In genomic region chr3:60841895-60842294, GRCm38 (mm10) we compare ENCODE assay signal across 23 mouse cellular contexts.
DNase-seq lines count a peak whose midpoint lies in the region; ATAC-seq and TF ChIP-seq lines count a peak whose summit lies in the region.
"Had no signal": no experiment of that assay in that cellular context is flagged by ENCODE, and none has a peak within 500 bp of the region (broad histone marks: within the 10 kb centered on the region; RNA-seq: fewer than 3 reads in every experiment).

No protein-coding gene starts in this region.

- no peak overlapping the region for H3K4me2 ChIP-seq in midbrain, embryonic 13.5 days (replicated peaks)
- no peak overlapping the region for H3K4me2 ChIP-seq in forebrain, embryonic 14.5 days (ENCODE audit: low read length)

- no peak for DNase-seq in G1E (ENCODE audit: low spot score)
- peak; percentile 29 for DNase-seq in MEL (ENCODE audit: low read depth, low spot score)
- no peak for DNase-seq in left cerebral cortex, postnatal 10 days (ENCODE audit: extremely low spot score in 1 of 2, low spot score in 2 of 2)
- DNase-seq in kidney, adult 2 months = no peak
- no peak for DNase-seq in forebrain, embryonic 14.5 days (ENCODE audit: low spot score)
- DNase-seq: adrenal gland, adult 2 months; adrenal gland, adult 8-10 months; adrenal gland, postnatal 10 days; adrenal gland, postnatal 14 days; adrenal gland, postnatal 25 days; adrenal gland, postnatal 36 days; B cell, adult 2 months; cerebellum, adult 11 months; cerebellum, adult 11-12 months; cerebellum, adult 18-20 months; cerebellum, adult 2 months had no signal

- peaks cover 17% of the 10 kb centered on the region for H3K4me1 ChIP-seq in G1E (ENCODE audit: insufficient read depth, low read depth, low read length)
- H3K4me1 ChIP-seq in MEL (ENCODE audit: control insufficient read depth in 1 of 2, insufficient read depth in 2 of 2, low read length in 2 of 2) = peaks cover 10 to 13% of the 10 kb centered on the region in 2 experiments
- H3K4me1 ChIP-seq in midbrain, embryonic 13.5 days (replicated peaks) = no peaks in the 10 kb centered on the region
- no peaks in the 10 kb centered on the region for H3K4me1 ChIP-seq in kidney, adult 2 months (ENCODE audit: control insufficient read depth, insufficient read depth, low read length)
- H3K4me1 ChIP-seq in forebrain, embryonic 14.5 days (ENCODE audit: control insufficient read depth, insufficient read depth, low read length) = no peaks in the 10 kb centered on the region

- no peak for TF ChIP-seq RAD21 in MEL (IDR thresholded peaks at IDR 0.05; ENCODE audit: low read depth, low read length)

- no peaks in the 10 kb centered on the region for H3K9me3 ChIP-seq in G1E (replicated peaks)
- H3K9me3 ChIP-seq in MEL (replicated peaks; ENCODE audit: insufficient read depth, low read length) = no peaks in the 10 kb centered on the region
- H3K9me3 ChIP-seq in midbrain, embryonic 13.5 days = no peaks in the 10 kb centered on the region
- H3K9me3 ChIP-seq in forebrain, embryonic 14.5 days (replicated peaks; ENCODE audit: control insufficient read depth, low read length) = no peaks in the 10 kb centered on the region

- intact Hi-C loops in left cerebral cortex, postnatal 10 days (cut with DNase I) = no loop called here

- H3K4me3 ChIP-seq in G1E (ENCODE audit: low read depth, low read length) = no peak overlapping the region
- no peak overlapping the region for H3K4me3 ChIP-seq in MEL (ENCODE audit: control insufficient read depth in 1 of 2, insufficient read depth in 1 of 2, low read depth in 2 of 2, low read length in 2 of 2)
- no peak overlapping the region for H3K4me3 ChIP-seq in midbrain, embryonic 13.5 days (replicated peaks)
- H3K4me3 ChIP-seq in kidney, adult 2 months (ENCODE audit: insufficient read depth, low read depth, low read length) = no peak overlapping the region
- H3K4me3 ChIP-seq in forebrain, embryonic 14.5 days (ENCODE audit: low read depth, low read length) = no peak overlapping the region

- no peaks in the 10 kb centered on the region for H3K79me2 ChIP-seq in MEL (ENCODE audit: control insufficient read depth, insufficient read depth, low read length, poor library complexity)

- no peak for TF ChIP-seq CTCF in G1E (IDR thresholded peaks at IDR 0.05; ENCODE audit: low read depth, low read length)
- TF ChIP-seq CTCF in MEL (IDR thresholded peaks at IDR 0.05 in 2 of 3, conservative IDR thresholded peaks at IDR 0.05 in 1 of 3; ENCODE audit: control insufficient read depth in 1 of 3, insufficient read depth in 1 of 3, low read depth in 2 of 3, low read length in 3 of 3, poor library complexity in 1 of 3, severe bottlenecking in 1 of 3) = no peak
- TF ChIP-seq CTCF in kidney, adult 2 months (conservative IDR thresholded peaks at IDR 0.05; ENCODE audit: insufficient read depth, insufficient read length, low read depth, low read length) = no peak

- H3K27me3 ChIP-seq in G1E (ENCODE audit: insufficient read depth, low read length) = no peaks in the 10 kb centered on the region
- no peaks in the 10 kb centered on the region for H3K27me3 ChIP-seq in MEL (ENCODE audit: control insufficient read depth in 1 of 2, insufficient read depth in 2 of 2, low read length in 2 of 2)
- H3K27me3 ChIP-seq in midbrain, embryonic 13.5 days = no peaks in the 10 kb centered on the region
- H3K27me3 ChIP-seq in kidney, adult 2 months (replicated peaks; ENCODE audit: control insufficient read depth, insufficient read depth, low read length) = no peaks in the 10 kb centered on the region
- no peaks in the 10 kb centered on the region for H3K27me3 ChIP-seq in forebrain, embryonic 14.5 days (replicated peaks; ENCODE audit: control insufficient read depth, insufficient read depth, low read length)
- H3K27me3 ChIP-seq: CH12.LX had no signal

- WGBS in midbrain, embryonic 13.5 days = 91% methylated on average over 1 of the region's 1 CpGs
- WGBS in kidney, adult 2 months = 96% methylated on average over 1 of the region's 1 CpGs
- WGBS in forebrain, embryonic 14.5 days = 94% methylated on average over 1 of the region's 1 CpGs

- no peaks in the 10 kb centered on the region for H3K36me3 ChIP-seq in G1E (replicated peaks)
- H3K36me3 ChIP-seq in MEL (ENCODE audit: control insufficient read depth in 1 of 2, insufficient read depth in 2 of 2, low read length in 2 of 2) = peaks cover 0 to 26% of the 10 kb centered on the region in 2 experiments; a peak in 2 of 4 replicates
- H3K36me3 ChIP-seq in midbrain, embryonic 13.5 days = no peaks in the 10 kb centered on the region
- H3K36me3 ChIP-seq in kidney, adult 2 months (ENCODE audit: control insufficient read depth, insufficient read depth, low read length) = no peaks in the 10 kb centered on the region
- H3K36me3 ChIP-seq in forebrain, embryonic 14.5 days (ENCODE audit: control insufficient read depth, insufficient read depth, low read length) = no peaks in the 10 kb centered on the region

- peak; percentile 53 to 59; a peak in 3 of 4 replicates for TF ChIP-seq EP300 in MEL (IDR thresholded peaks at IDR 0.05; ENCODE audit: low read depth in 1 of 2, low read length in 2 of 2)

- peak; percentile 41 for ATAC-seq in G1E (ENCODE audit: extremely low read depth, insufficient number of reproducible peaks, low FRiP score, poor library complexity, severe bottlenecking)
- ATAC-seq in megakaryocyte progenitor cell, adult 5-6 weeks (replicated peaks; ENCODE audit: poor library complexity) = peak; percentile 48; the same call in 1 of the 2 replicates
- peak; percentile 55 for ATAC-seq in megakaryocyte-erythroid progenitor cell, adult 5-6 weeks (replicated peaks; ENCODE audit: low FRiP score, low TSS enrichment, poor library complexity, severe bottlenecking)
- ATAC-seq in midbrain, embryonic 13.5 days = no peak
- no peak for ATAC-seq in forebrain, embryonic 14.5 days
- ATAC-seq: activated CD4-positive, CD25-positive, alpha-beta regulatory T cell, adult 4 months; CD4-positive, CD25-positive, alpha-beta regulatory T cell, adult 4 months; Patski had no signal

- TF ChIP-seq POLR2A in MEL (IDR thresholded peaks at IDR 0.05; ENCODE audit: control insufficient read depth in 1 of 2, insufficient read depth in 1 of 2, low read depth in 1 of 2, low read length in 2 of 2, poor library complexity in 1 of 2) = no peak
- TF ChIP-seq POLR2A in kidney, adult 2 months (IDR thresholded peaks at IDR 0.05; ENCODE audit: low read depth, low read length) = no peak

- no peak overlapping the region for H3K9ac ChIP-seq in MEL (ENCODE audit: control insufficient read depth, low read depth, low read length, poor library complexity, severe bottlenecking)
- H3K9ac ChIP-seq in midbrain, embryonic 13.5 days (replicated peaks) = no peak overlapping the region
- H3K9ac ChIP-seq in forebrain, embryonic 14.5 days (ENCODE audit: low read length) = no peak overlapping the region

- H3K27ac ChIP-seq in MEL (ENCODE audit: control insufficient read depth, low read depth, low read length) = no peak overlapping the region
- no peak overlapping the region for H3K27ac ChIP-seq in midbrain, embryonic 13.5 days
- no peak overlapping the region for H3K27ac ChIP-seq in kidney, adult 2 months (ENCODE audit: insufficient read depth, low read depth, low read length)
- H3K27ac ChIP-seq in forebrain, embryonic 14.5 days (ENCODE audit: low read depth, low read length) = no peak overlapping the region

TF ChIP-seq in MEL, 35 proteins besides CTCF, POLR2A, EP300 and RAD21:
- TF ChIP-seq GATA1 (IDR thresholded peaks at IDR 0.05; ENCODE audit: low read depth, low read length) (peak; percentile 58; the same call in 1 of the 2 replicates), MXI1 (IDR thresholded peaks at IDR 0.05; ENCODE audit: low read depth, low read length) (no peak), TCF12 (IDR thresholded peaks at IDR 0.05; ENCODE audit: low read depth, low read length) (peak; percentile 36; the same call in 1 of the 2 replicates), TBP (IDR thresholded peaks at IDR 0.05; ENCODE audit: low read depth, low read length) (no peak)

Comparison
In these comparisons a context has a peak if more than half of its experiments do, and no peak if none do; other contexts are left out.
1. ATAC-seq: peak in G1E (single experiment), megakaryocyte progenitor cell, adult 5-6 weeks (single experiment) and megakaryocyte-erythroid progenitor cell, adult 5-6 weeks (single experiment); none in midbrain, embryonic 13.5 days (single experiment) and forebrain, embryonic 14.5 days (single experiment).